Mouse (Mus musculus): Measurements from ENCODE around the gene Nphp4.

Gene Nphp4

DNA sequence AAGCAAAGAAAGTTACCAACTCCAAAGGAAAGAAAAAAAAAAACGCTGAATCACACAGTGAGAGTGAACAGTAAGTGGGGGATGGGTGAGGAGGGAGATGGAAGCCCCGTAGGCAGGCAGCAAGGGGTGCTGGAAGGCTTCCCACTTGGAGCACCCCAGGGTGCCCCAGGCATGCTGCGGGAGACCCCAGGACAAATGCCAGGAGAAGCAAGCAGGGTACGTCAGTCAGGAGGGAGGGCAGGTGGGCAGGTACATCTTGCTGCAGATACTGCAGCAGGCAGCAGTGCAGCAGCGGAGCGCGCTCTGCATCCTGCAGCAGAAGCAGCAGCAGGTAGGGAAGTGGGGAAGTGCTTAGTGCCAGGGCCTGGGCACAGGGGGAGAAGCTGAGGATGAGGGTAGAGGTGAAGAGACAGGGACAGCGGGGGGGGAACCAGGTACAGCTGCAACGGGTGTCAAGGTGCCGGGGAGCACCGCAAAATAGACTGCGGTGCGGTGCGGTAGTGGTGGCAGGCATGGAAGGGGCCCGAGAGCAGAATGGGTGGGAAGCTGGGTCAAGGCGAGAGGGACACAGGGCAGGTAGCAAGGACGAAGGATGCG, at the start of gene Nphp4:
Nphp4 (plus strand) TSS at position 280 of the 597 bp plus-strand sequence.
- DNase-seq (ENCODE audit: low read depth, low spot score): no peak

DNA sequence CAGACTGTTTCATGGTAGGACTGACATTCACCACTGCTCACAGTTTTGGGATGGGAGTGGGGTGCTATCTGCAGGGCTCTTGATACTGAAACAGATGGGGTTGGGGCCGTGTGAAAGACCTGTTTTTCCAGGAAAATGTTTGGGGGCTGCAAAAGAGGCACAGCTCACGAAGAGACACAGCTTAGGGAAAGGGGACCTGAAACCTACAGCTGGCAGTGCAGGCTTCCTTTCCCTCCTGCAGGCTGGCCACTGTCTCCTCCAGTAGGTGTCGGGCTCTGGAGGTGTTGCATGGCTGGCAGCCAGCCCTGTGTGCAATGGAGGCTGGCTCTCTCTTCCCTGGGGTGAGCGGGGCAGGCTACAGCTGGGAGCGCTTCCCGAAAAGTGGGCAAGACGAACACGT, 48.2 kb upstream of the Nphp4 start:
- no peak for DNase-seq (ENCODE audit: low read depth, low spot score)

DNA sequence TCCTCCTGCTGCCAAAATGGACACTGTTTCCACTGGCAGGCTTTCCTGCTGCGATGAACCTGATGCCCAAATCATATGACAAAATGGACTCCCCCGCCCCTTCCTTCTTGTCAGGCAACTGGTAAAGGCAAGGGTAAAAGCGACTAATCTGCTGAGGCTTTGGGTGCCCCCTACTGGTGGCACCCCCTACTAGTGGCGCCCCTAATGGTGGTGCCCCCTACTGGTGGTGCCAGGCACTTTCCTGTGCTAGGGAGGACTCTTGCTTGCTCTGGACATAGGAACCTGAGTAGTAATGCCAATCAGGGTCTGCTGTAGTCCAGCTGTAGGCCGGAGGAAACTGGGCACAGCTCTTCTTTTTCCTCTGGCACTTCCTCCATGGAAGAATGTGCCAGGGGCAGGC, 44.2 kb upstream of the Nphp4 start:
- DNase-seq (ENCODE audit: low read depth, low spot score): no peak

DNA sequence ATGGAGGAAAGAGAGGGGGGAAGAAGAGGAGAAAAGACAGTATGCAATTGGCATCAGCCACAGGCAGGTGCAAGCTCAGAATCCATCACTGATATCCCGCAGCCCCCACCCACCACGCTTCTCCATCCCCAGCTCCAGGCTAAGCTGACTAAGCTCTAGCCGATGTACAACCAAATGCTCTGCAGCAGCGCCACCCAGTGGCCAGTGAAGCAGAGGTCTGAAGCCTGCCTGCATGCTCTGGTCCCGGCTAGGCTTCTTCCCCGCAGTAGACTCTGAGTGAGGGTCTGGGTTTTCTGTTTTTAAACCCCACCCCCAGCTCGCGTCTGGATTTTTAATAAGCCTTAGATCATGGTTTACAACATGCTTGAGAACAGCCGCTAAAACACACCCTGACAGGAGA, 41.7 kb upstream of the Nphp4 start:
- DNase-seq (ENCODE audit: low read depth, low spot score): peak; percentile 84

DNA sequence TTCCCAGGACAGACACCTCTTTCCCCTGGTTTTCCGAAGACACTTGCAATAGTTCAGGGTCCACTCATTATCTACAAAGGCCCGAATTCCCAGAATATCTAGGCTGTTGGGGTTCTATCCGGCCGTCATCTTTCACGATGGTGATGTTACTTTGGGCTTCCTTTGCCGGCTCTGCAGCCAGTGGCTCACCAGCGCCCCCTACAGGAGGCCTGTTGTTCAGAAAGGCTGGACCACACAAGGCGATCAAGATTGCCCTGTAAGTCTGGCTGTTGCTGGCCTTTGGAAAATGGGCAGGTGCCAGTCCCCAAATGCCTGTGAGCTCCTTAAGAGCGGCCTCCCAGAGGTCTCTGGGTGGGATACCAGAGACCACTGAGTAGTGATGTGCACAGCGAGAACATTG, 41.3 kb upstream of the Nphp4 start:
- no peak for DNase-seq (ENCODE audit: low read depth, low spot score)

DNA sequence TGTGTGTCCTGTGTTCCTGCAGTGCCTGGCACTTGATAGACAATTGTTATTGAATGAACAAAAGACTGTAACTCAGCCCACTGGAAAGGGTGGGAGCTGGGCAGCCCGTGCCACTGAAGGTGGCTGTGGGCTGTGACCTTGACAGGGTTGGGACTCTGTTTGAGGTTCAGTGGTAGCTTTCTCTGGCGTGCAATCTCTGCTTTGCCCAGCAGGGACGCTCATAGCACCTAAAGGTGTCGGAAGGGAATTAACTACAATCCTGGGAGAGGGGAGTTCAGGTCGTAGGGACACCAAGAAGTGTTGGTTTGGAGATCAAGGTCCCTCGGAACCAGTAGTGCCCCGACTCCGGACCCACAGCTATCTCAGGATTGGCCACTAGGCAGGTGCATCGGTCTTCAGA, 35.6 kb upstream of the Nphp4 start:
- DNase-seq (ENCODE audit: low read depth, low spot score): no peak

DNA sequence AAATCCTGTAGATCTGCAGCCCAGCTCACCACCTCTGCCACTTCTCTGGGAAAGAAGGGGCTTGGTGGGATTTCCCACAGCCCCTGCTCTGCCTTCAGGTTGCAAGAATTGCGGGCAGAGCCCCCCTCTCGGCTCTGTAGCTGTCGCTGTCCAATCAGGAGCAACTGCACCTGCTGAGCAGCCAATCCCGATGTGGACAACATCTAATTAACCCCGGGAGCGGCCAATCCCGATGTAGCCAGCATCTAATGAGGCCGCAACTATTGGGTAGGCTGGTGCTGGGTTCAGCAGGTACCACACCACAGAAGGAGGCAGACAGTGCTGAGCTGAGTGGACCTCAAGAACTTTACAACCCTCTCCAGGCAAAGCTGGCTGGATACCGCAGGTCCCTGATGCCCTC, 35.0 kb upstream of the Nphp4 start:
- DNase-seq (ENCODE audit: low read depth, low spot score): no peak

DNA sequence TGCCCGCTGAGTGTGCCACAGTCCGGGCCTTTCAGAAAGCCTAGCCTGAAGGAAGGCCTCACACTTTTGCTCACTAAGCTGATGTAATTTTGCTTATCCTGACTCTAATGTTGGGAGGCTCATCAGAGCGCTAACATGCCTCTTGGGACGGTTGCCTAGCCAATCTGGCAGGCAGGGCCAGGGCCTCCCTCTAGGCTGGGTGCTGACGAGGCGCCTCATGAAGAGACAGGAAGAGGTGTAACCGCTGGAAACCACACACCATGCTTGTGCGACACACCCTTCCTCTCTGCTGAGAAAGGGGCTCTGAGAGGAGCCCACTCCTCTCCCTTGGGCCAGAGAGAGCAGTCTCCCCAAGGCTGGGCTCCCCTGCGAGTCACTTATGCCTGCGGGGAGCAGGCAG, 30.3 kb upstream of the Nphp4 start:
- DNase-seq (ENCODE audit: low read depth, low spot score): no peak

DNA sequence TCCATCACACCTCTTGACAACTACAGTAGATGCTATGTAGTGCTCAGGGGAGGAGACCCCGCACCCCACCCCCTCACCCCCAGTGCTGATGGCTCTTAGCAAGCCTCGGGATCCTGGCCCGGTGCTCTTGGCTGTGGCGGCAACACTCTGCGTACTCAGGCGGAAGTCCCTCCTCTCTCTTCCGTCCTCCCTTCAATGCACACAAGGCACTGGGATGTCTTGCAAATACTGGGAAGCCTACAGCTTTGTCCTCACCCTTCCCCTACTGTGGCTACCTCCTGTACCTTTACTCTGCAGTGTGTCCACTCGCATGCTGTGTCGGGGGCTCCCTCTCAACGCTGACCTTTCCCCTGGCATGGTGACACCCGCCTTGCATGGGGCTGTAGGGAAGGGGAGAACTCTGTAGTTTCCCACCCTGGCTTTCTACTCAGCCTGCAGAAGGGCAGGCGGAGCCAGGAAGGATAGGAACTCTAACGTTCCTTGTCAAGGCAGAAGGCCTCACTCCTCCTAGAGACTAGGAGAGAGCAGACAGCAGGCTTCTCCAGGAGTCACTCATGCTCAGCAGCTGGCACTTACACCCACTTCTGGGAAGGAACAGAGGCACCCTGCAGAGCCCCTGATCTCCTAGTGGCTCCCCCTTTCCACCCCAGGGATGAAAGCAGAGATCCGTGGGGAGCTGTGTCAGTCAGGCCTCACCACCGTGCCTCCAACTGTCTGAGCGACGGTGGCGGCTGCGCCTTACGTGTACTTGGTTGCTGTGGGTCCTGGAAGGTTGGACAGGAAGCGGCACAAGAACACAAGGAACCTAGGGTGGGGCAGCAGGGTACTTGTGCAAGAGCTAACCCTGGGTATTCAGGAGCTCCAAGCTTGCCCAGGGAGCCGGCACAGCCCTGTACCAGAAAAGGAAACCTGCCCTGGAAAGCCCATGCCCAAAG, 28.5 kb upstream of the Nphp4 start:
- DNase-seq (ENCODE audit: low read depth, low spot score): no peak

DNA sequence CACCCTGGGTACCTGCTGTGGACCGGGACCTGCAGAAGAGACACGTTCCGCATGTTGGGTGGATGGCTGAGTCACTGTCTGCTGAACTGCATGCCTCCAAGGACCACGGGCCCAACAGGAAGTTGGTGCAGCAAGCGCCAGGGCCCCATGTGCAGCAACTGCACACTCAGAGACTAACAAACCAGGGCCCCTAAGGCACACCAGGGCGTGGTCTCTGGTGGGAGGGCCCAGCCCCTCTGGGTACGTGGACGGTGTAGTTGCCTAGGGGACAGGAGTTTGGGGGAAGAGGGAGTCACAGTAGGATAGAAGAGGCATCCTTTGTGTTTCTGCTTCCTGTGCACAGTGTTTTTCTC, 27.9 kb upstream of the Nphp4 start:
- no peak for DNase-seq (ENCODE audit: low read depth, low spot score)

DNA sequence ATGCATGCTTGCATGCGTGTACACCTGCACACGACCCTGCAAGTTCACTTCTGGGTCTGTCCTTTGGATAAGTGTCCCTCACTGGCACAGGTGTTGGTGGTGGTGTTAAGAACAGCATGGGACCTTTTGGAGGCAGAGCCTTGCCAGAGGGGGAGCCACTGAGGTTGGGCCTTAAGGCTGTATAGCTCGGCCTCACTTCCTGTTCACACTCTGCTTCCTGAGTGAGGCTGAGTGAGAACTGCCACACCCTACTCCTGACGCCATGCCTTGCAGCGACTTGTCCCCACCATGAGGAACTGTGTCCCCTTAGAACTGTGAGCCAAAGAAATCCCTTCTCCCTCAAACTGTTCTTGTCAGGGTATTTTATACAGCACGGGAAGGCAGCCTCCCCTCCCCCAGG, 25.1 kb upstream of the Nphp4 start:
- no peak for DNase-seq (ENCODE audit: low read depth, low spot score)

DNA sequence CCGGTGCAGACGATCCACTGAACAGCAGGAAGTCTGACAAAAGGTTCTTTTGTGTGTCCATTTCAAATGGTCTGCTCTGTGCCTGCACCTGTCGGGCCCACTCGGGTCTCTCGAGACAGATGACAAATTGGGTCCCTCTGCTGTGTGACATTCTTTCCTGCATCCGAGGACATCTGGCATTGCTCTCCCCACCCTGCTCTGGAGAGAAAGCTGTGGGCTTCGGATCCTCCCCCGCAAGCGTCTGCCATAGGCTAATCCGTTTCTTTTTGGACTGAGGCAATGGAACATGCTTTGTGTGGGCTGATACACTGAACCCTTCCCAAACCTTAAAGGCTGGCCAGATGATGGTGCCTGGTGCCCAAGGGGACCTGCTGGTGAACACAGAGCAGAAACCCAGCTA, 23.4 kb upstream of the Nphp4 start:
- peak; percentile 95 for DNase-seq (ENCODE audit: low read depth, low spot score)

DNA sequence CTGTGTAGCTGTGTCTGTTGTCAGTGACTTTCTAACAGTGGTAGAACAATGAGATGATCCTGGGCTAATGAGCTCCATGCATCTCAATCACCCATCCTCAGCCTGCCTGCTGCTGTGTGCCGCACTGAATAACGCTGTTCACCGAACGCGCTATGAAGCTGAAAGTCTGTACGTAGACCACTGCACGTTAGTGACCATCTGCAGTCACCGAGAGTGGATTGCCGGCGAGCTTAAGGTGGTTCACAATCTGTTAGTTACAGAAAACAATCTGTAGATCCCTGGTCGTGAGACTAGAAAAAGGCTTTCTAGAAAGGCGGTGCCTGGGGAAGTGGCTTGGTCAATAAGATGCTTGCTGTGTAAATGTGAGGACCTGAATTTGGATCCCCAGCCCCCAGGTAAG, 22.4 kb upstream of the Nphp4 start:
- no peak for DNase-seq (ENCODE audit: low read depth, low spot score)

DNA sequence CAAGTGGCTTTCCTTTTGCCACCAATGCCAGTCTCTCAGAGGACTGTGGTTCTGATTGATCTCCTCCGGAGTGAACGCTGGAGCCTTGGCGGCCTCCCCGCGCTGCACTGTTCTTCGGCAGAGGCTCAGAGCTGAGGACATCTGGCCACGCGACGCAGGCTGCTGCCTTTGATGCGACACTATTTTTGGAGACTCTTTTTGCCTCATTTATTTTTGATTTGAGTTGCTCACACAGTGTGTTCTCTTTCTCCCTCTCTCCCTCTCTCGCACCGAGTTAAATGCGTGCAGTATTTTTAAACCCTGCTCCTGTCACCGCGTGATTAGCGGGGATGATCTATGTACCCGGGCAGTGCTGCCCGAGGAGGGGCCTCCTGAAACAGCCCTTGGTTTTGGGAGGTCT, 19.9 kb upstream of the Nphp4 start:
- peak; percentile 92 for DNase-seq (ENCODE audit: low read depth, low spot score)

DNA sequence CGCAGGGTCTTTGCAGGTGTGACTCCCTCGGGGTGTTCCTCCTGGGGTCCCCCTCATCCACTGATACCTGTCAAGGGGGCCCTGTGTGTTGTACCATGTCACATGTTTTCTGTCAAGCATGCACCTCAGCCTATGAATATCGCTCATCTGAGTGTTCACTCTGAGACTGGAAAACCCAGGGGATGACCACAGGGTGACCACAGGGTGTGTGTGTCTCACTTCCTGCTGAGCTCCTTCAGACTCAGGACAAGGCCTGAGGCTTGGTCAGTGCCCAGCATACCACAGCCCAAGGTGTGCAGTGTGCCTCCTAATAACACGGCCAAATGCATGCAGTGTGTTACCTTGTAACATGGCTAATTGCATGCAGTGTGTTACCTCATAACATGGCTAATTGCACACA, 18.8 kb upstream of the Nphp4 start:
- no peak for DNase-seq (ENCODE audit: low read depth, low spot score)

DNA sequence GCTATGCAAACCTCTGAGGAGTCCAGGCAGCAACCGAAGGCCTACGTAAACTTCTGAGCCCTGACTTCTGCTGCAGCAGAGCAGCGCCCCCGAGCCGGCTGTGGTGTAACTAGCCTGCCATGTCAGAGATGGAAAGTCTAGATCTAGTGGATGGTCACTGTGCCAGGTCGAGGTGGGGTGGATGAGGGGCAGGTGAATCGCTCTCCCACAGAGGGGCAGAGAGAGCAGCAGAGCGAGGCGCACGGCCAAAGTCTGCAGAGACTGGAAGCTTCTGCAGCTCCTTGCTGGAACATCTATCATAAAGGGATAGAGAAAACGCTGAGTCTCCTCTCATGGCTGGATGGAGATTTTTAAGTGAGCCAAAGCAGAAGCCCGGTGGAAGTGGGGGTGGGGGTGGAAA, 14.0 kb upstream of the Nphp4 start:
- DNase-seq (ENCODE audit: low read depth, low spot score): no peak

DNA sequence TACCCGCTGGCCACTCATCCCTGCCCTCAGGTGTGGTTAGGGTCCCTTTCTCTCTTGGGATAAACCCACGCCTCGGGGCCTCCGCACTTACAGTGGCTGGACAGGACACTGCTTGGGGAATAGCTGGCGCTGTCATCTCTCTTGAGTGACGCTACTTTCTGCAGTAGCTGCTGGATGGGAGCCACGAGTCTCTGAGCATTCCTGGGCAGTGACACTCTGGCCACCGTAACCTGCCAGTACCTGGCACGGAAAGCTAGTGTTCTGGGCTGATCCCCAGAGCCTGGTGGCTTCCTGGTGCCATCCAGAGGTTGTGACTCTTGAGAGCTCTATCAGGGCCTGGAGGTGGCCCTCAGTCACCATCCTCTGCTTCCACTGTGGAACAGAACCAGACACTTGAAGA, 13.4 kb upstream of the Nphp4 start:
- no peak for DNase-seq (ENCODE audit: low read depth, low spot score)

DNA sequence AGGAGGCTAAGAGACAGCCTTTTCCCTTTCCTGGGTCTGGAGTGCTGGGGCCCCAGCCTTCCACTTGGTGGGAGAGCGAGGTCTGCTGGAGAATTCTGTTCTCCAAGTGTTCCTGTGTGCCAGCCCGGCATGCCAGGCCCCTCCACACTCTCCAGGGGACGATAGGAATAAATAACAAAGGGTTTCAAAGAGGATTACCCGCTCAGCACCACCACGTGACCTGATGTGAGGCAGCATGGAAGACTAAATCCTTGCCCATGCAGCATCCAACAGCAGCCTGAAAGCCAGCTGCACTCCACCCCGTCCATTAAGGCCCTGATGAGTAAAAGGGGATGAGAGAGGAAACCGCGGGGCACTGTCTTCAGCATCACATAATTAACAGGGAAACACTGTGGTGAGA, 11.4 kb upstream of the Nphp4 start:
- no peak for DNase-seq (ENCODE audit: low read depth, low spot score)

DNA sequence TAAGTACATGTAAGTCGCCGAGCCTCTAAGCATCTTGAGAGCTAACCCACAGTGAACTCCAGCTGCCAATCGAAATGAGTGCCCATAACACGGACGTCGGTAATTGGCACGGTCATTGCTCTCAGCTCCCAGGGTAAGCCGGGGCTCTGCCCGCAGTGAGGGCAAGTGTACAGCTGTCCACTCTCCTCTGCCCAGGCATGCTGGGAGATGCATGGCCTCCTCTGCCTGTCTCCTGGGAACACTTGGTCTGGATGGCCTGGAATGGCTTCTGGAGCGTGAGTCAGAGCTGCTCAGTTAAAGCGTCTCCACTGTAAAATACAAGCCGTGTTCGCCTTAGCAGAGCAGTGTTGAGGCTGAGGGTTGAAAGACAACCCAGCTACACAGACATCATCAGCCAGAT, 9.9 kb upstream of the Nphp4 start:
- DNase-seq (ENCODE audit: low read depth, low spot score): no peak

DNA sequence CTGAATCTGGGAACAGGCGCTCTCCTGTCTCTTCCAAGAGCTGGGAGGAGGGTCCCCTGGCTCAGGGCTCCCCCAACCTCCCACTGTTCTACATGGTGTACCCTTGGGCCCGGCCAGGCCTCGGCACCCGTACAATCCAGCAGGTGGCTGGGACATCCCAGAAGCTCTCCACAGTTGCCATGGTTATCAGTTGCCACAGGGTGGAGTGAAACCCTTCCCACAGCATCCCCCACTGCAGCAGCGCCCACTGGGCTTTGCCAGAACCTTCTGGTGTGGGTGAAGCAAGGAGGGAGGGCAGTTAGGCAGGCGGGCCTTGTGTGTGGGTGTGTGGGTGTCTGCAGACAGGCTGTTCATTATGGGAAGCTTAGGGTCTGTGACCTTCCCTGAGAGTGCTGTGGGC, 8.6 kb upstream of the Nphp4 start:
- no peak for DNase-seq (ENCODE audit: low read depth, low spot score)

DNA sequence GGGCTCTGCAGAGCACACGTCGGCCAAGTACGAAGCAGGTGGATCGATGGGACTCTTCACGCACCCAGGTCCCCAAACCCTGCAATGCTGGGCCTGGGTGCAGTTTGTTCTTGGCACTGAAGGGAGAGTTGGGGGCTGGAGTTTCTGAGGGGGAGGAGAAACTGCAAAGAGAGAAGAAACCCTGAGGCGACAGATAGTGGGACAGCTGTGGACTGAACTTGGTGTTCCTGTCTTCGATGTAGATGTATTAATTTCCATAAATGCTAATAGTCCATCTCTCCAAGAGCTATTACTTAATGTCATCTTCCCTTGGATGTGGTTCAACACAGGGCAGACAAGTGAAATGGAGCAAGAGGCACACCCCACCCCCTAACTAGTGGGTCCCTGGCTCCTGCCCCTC, 565 bp upstream of the Nphp4 start:
- no peak for DNase-seq (ENCODE audit: low read depth, low spot score)

DNA sequence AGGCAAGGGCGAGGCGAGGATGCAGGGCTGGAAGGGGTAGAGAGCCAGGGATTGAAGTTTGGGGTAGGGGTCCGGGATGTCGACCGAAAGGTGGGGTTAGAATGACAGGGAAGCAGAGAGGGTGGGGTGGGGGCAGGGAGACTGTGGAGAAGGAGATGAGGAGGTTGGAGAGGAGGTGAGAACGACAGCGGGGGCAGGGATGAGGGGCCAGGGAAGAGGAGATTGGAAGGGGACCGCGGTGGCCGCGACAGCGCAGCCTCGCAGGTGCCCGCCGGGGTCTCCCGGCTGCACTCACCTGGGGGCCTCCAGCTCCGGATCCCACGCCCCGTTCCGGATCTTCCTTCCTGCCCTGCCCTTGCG, 580 bp downstream of the Nphp4 start:
- no peak for DNase-seq (ENCODE audit: low read depth, low spot score)

DNA sequence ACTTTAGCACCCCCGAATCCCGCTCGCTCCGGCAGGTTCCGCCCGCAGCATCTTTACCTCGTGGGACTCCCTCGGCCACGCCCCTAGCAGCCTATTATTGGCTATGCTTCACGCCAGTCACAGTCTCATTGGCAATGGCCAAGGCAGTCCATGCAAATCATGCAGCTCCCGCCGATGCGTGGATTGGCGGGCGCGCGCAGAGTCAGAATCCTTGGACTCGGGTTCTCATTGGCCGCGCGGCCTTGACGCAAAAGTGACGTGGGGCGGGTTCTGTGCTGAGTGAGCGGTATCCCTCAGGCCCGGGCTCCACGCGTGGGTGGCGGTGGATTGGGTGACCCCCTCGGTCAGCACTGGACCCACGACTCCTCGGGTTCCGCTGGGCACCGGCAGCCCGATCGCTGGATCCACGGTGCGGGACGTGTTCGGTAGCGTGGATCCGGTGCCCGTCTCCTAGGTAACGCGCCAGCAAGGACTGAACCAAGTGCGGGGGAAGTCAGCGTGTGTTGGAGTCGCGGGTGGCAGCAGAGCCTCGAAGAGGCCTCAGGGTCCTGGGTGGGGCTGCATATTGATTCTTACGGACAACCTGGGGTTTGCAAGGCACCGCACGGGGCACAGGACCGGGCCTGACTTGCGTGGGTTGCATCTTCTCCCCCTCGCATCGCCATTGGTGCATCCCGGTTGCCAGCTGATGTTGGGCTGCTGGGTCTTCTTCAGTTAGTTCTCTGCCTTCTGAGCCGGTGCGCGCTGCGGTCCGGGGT, 1.1 kb downstream of the Nphp4 start, which contains the start of gene Kcnab2:
Kcnab2 (minus strand) TSS at position 406 of the 758 bp plus-strand sequence.
- DNase-seq (ENCODE audit: low read depth, low spot score): peak; percentile 98
